Comparison of ENCODE assay signal across 8 mouse cellular contexts in the genomic region with DNA sequence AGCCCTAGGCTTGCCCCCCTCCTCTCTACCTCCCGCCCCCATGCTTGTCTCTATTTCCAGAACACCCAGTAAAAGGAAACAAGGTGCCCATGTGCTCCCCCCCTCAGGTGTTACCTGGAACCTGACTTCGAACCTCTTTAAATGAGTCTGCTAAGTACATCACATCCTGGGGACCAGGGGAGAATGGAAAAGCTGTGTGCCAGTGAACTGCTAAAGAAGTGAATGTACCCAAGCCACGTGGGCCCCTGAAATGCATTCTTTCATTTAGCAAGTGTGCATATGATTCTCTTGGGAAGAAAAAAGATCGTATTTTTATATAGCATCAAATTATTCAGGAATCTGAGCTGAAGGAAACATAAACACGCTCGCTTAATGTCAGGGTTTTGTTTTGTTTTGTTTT. TPM values are rescaled to one million over a fixed set of nuclear protein-coding genes. Genes with fewer than 3 reads are reported as not detected.
DNase-seq lines count a peak whose midpoint lies in the region; ATAC-seq and TF ChIP-seq lines count a peak whose summit lies in the region.

No protein-coding gene starts in this region.

- H3K4me2 ChIP-seq in forebrain, embryonic 11.5 days (ENCODE audit: low read depth, low read length, severe bottlenecking): peak overlapping the region; percentile 54
- peak overlapping the region; percentile 55 for H3K4me2 ChIP-seq in hindbrain, postnatal 0 days (ENCODE audit: low read depth, low read length)
- H3K4me2 ChIP-seq in midbrain, postnatal 0 days (ENCODE audit: low read depth, low read length, poor library complexity, severe bottlenecking): peak overlapping the region; percentile 43; the same call in 1 of the 2 replicates

- no peak for DNase-seq in left cerebral cortex, adult 2 months (ENCODE audit: extremely low spot score in 1 of 2, low spot score in 2 of 2)
- DNase-seq in left cerebral cortex, postnatal 10 days (ENCODE audit: extremely low spot score in 1 of 2, low spot score in 2 of 2): no peak
- DNase-seq in forebrain, embryonic 11.5 days (ENCODE audit: low spot score): no peak
- no peak for DNase-seq in hindbrain, postnatal 0 days (ENCODE audit: low spot score)
- DNase-seq in midbrain, postnatal 0 days (ENCODE audit: low spot score): no peak
- DNase-seq in spleen, postnatal 10 days (ENCODE audit: low spot score in 2 of 2): no peak
- no peak for DNase-seq in layer of hippocampus, postnatal 10 days (ENCODE audit: low spot score in 2 of 2)

- H3K4me3 ChIP-seq in left cerebral cortex, adult 2 months: no peak overlapping the region; the same call in 1 of the 2 replicates
- H3K4me3 ChIP-seq in forebrain, embryonic 11.5 days (ENCODE audit: low read depth, low read length): peak overlapping the region; percentile 20; the same call in 1 of the 2 replicates
- peak overlapping the region; percentile 20; the same call in 1 of the 2 replicates for H3K4me3 ChIP-seq in hindbrain, postnatal 0 days (ENCODE audit: low read length)
- no peak overlapping the region for H3K4me3 ChIP-seq in midbrain, postnatal 0 days (ENCODE audit: low read depth, low read length)

- no peaks in the 10 kb centered on the region for H3K27me3 ChIP-seq in forebrain, embryonic 11.5 days (ENCODE audit: control insufficient read depth, insufficient read depth, low read length)
- H3K27me3 ChIP-seq in hindbrain, postnatal 0 days (ENCODE audit: insufficient read depth, low read length): no peaks in the 10 kb centered on the region
- no peaks in the 10 kb centered on the region for H3K27me3 ChIP-seq in midbrain, postnatal 0 days (ENCODE audit: insufficient read depth, low read length)

- no peaks in the 10 kb centered on the region for H3K36me3 ChIP-seq in forebrain, embryonic 11.5 days (ENCODE audit: control insufficient read depth, insufficient read depth, low read length)
- no peaks in the 10 kb centered on the region for H3K36me3 ChIP-seq in hindbrain, postnatal 0 days (ENCODE audit: insufficient read depth, low read length)
- no peaks in the 10 kb centered on the region for H3K36me3 ChIP-seq in midbrain, postnatal 0 days (ENCODE audit: insufficient read depth, low read length)

- H3K27ac ChIP-seq in left cerebral cortex, adult 2 months: peak overlapping the region; percentile 92
- peak overlapping the region; percentile 95 for H3K27ac ChIP-seq in forebrain, embryonic 11.5 days (ENCODE audit: low read depth, low read length)
- peak overlapping the region; percentile 80 for H3K27ac ChIP-seq in hindbrain, postnatal 0 days
- H3K27ac ChIP-seq in midbrain, postnatal 0 days (ENCODE audit: low read depth, low read length): no peak overlapping the region

- intact Hi-C loops in left cerebral cortex, adult 2 months (cut with DNase I): loop anchor here (2.0 kb wide), 2 partner anchors 45 to 69 kb away; a partner anchor contains a TSS
- intact Hi-C loops in left cerebral cortex, postnatal 10 days (cut with DNase I): no loop called here

- WGBS in forebrain, embryonic 11.5 days: 33% methylated on average over 6 of the region's 6 CpGs
- 23% methylated on average over 6 of the region's 6 CpGs for WGBS in hindbrain, postnatal 0 days
- WGBS in midbrain, postnatal 0 days: 19% methylated on average over 6 of the region's 6 CpGs

- ATAC-seq in forebrain, embryonic 11.5 days (replicated peaks; ENCODE audit: low FRiP score): no peak
- no peak for ATAC-seq in hindbrain, postnatal 0 days
- ATAC-seq in midbrain, postnatal 0 days (ENCODE audit: low FRiP score): no peak
- ATAC-seq in granulocyte monocyte progenitor cell, adult 5-6 weeks (replicated peaks; ENCODE audit: poor library complexity, severe bottlenecking): no peak

- TF ChIP-seq CTCF in left cerebral cortex, adult 2 months (IDR thresholded peaks at IDR 0.05): no peak
- no peak for TF ChIP-seq CTCF in hindbrain, postnatal 0 days (IDR thresholded peaks at IDR 0.05; ENCODE audit: low read depth)
- no peak for TF ChIP-seq CTCF in midbrain, postnatal 0 days (IDR thresholded peaks at IDR 0.05)

- peak overlapping the region; percentile 59 for H3K9ac ChIP-seq in forebrain, embryonic 11.5 days (ENCODE audit: low read length)
- H3K9ac ChIP-seq in hindbrain, postnatal 0 days (replicated peaks; ENCODE audit: low read length): peak overlapping the region; percentile 35; the same call in 1 of the 2 replicates
- no peak overlapping the region for H3K9ac ChIP-seq in midbrain, postnatal 0 days (replicated peaks; ENCODE audit: low read length, poor library complexity, severe bottlenecking)

- H3K4me1 ChIP-seq in forebrain, embryonic 11.5 days (replicated peaks; ENCODE audit: control insufficient read depth, insufficient read depth, low read length): peaks cover 6% of the 10 kb centered on the region; the same call in 1 of the 2 replicates
- peaks cover 6% of the 10 kb centered on the region for H3K4me1 ChIP-seq in hindbrain, postnatal 0 days (ENCODE audit: insufficient read depth, low read length)
- H3K4me1 ChIP-seq in midbrain, postnatal 0 days (ENCODE audit: insufficient read depth, low read length): peaks cover 4% of the 10 kb centered on the region; the same call in 1 of the 2 replicates

- H3K9me3 ChIP-seq in forebrain, embryonic 11.5 days (ENCODE audit: control insufficient read depth, low read length): no peaks in the 10 kb centered on the region
- H3K9me3 ChIP-seq in hindbrain, postnatal 0 days (ENCODE audit: low read length): no peaks in the 10 kb centered on the region
- H3K9me3 ChIP-seq in midbrain, postnatal 0 days (ENCODE audit: low read length): no peaks in the 10 kb centered on the region

RNA-seq across cellular contexts. Expression of a gene that starts 3.8 kb away (rescaled TPM):
- under 1 TPM in 1 of 2 experiments, not detected in 1; 0.54 TPM for total RNA-seq in left cerebral cortex, adult 2 months (2021)
- not detected for total RNA-seq in left cerebral cortex, postnatal 10 days (2021)
- polyA plus RNA-seq in forebrain, embryonic 11.5 days (2014; fragmentation: Nextera tagmentation; extraction: Ambion mirVana): 0.28 TPM in 1 of 2 replicates, not detected in the other
- 7.3 TPM in 1 of 2 replicates, not detected in the other for total RNA-seq in hindbrain, postnatal 0 days (2014; rRNA removed)
- 0.11 and 0.26 TPM in 2 replicates for polyA plus RNA-seq in hindbrain, postnatal 0 days (2015; fragmentation: Nextera tagmentation; extraction: Ambion mirVana)
- 0.27 TPM in 1 of 2 replicates, not detected in the other for total RNA-seq in midbrain, postnatal 0 days (2014; rRNA removed)
- polyA plus RNA-seq in midbrain, postnatal 0 days (2015; fragmentation: Nextera tagmentation; extraction: Ambion mirVana): 0.32 and 0.43 TPM in 2 replicates
- not detected in 2 replicates for total RNA-seq in granulocyte monocyte progenitor cell, adult 5-6 weeks (2014; fragmentation: Nextera tagmentation)
- total RNA-seq in granulocyte monocyte progenitor cell, adult 5-6 weeks (2017): not detected in 2 replicates
- under 1 TPM in 1 of 2 experiments, not detected in 1; 0.31 TPM for total RNA-seq in layer of hippocampus, postnatal 10 days (2021)

RNA-seq across cellular contexts. Expression of a gene that starts 44.1 kb away (rescaled TPM):
- 10 to 100 TPM in 1 of 2 experiments, 1 to 10 TPM in 1; 7.3 to 10.5 TPM for total RNA-seq in left cerebral cortex, adult 2 months (2021)
- total RNA-seq in left cerebral cortex, postnatal 10 days (2021): 1 to 10 TPM; 8.8 to 9.4 TPM
- polyA plus RNA-seq in forebrain, embryonic 11.5 days (2014; fragmentation: Nextera tagmentation; extraction: Ambion mirVana): 39.2 and 42.3 TPM in 2 replicates
- total RNA-seq in hindbrain, postnatal 0 days (2014; rRNA removed): 6.8 and 17.9 TPM in 2 replicates
- polyA plus RNA-seq in hindbrain, postnatal 0 days (2015; fragmentation: Nextera tagmentation; extraction: Ambion mirVana): 13.1 and 13.8 TPM in 2 replicates
- total RNA-seq in midbrain, postnatal 0 days (2014; rRNA removed): 5.9 and 9.0 TPM in 2 replicates
- 11.6 and 13.8 TPM in 2 replicates for polyA plus RNA-seq in midbrain, postnatal 0 days (2015; fragmentation: Nextera tagmentation; extraction: Ambion mirVana)
- 10.2 and 13.1 TPM in 2 replicates for total RNA-seq in granulocyte monocyte progenitor cell, adult 5-6 weeks (2014; fragmentation: Nextera tagmentation)
- 7.5 and 15.5 TPM in 2 replicates for total RNA-seq in granulocyte monocyte progenitor cell, adult 5-6 weeks (2017)
- 1 to 10 TPM; 8.2 to 9.1 TPM for total RNA-seq in layer of hippocampus, postnatal 10 days (2021)

RNA-seq across cellular contexts. Expression of a gene that starts 44.2 kb away (rescaled TPM):
- total RNA-seq in left cerebral cortex, adult 2 months (2021): 10 to 100 TPM; 13.7 to 15.4 TPM
- total RNA-seq in left cerebral cortex, postnatal 10 days (2021): 10 to 100 TPM; 18.3 to 19.6 TPM
- polyA plus RNA-seq in forebrain, embryonic 11.5 days (2014; fragmentation: Nextera tagmentation; extraction: Ambion mirVana): 56.5 and 60.9 TPM in 2 replicates
- total RNA-seq in hindbrain, postnatal 0 days (2014; rRNA removed): 18.9 and 21.7 TPM in 2 replicates
- 21.4 and 21.6 TPM in 2 replicates for polyA plus RNA-seq in hindbrain, postnatal 0 days (2015; fragmentation: Nextera tagmentation; extraction: Ambion mirVana)
- total RNA-seq in midbrain, postnatal 0 days (2014; rRNA removed): 23.2 and 24.1 TPM in 2 replicates
- polyA plus RNA-seq in midbrain, postnatal 0 days (2015; fragmentation: Nextera tagmentation; extraction: Ambion mirVana): 20.3 and 20.7 TPM in 2 replicates
- total RNA-seq in granulocyte monocyte progenitor cell, adult 5-6 weeks (2014; fragmentation: Nextera tagmentation): 22.0 and 25.4 TPM in 2 replicates
- 22.9 and 23.2 TPM in 2 replicates for total RNA-seq in granulocyte monocyte progenitor cell, adult 5-6 weeks (2017)
- total RNA-seq in layer of hippocampus, postnatal 10 days (2021): 10 to 100 TPM; 21.5 to 22.3 TPM

Comparison
In these comparisons a context has a peak if more than half of its experiments do, and no peak if none do; other contexts are left out.
1. H3K4me3 ChIP-seq: peak in forebrain, embryonic 11.5 days (single experiment) and hindbrain, postnatal 0 days (single experiment); none in left cerebral cortex, adult 2 months (single experiment) and midbrain, postnatal 0 days (single experiment).
2. Peak in every context shown above with its lines, with median percentiles within 50 percentile points of each other: H3K4me2 ChIP-seq.